Mouse (Mus musculus) yolk sac, embryonic 10.5 days (tissue): ENCODE results near the gene Rilp.

Experiments used
- DNase-seq: peaks from one replicate; pipeline ENCODE4 v3.0.0-alpha.2; 2017; ENCODE audit warnings: low spot score

The Rilp gene

DNA sequence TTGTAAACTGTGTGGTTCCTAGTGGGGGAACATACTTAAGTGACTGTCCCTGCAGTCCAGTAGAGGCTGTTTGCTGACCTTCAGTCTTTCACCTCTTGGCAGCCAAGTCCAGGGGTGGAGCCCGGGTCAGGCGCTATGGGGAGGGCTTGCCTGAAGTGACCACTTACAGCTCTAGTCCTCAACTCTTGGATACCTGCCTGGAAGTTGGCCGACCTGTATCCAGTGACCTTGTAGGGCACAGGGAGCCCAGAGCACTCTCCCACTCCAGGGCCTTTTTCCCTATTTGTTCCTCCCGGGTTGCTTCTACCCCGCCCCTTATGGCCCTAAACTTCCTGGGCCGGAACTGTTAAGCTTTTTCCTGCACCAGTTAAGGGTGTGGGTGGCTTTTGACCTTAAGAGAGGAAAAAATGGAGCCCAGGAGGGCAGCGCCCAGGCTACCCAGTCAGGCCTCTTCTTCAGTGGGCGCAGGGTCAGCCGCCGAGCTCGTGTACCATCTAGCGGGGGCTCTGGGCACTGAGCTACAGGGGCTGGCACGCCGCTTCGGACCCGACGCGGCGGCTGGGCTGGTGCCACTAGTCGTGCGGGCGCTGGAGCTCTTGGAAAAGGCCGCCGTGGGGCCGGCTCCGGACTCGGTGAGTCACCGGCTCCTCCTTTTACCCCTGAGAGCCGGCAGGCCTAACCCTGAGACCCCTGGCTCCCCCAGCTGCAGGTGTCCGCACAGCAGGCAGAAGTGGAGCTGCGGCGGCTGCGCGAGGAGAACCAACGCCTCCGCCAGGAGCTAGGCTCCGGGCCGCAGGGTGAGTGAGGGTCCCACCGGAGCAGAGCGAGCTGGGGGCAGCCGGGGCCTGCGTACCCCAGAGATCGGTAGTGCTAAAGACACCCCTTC, at the start of gene Rilp:
Rilp (plus strand) TSS at position 354 of the 886 bp plus-strand sequence.
- peak; percentile 87 for DNase-seq

DNA sequence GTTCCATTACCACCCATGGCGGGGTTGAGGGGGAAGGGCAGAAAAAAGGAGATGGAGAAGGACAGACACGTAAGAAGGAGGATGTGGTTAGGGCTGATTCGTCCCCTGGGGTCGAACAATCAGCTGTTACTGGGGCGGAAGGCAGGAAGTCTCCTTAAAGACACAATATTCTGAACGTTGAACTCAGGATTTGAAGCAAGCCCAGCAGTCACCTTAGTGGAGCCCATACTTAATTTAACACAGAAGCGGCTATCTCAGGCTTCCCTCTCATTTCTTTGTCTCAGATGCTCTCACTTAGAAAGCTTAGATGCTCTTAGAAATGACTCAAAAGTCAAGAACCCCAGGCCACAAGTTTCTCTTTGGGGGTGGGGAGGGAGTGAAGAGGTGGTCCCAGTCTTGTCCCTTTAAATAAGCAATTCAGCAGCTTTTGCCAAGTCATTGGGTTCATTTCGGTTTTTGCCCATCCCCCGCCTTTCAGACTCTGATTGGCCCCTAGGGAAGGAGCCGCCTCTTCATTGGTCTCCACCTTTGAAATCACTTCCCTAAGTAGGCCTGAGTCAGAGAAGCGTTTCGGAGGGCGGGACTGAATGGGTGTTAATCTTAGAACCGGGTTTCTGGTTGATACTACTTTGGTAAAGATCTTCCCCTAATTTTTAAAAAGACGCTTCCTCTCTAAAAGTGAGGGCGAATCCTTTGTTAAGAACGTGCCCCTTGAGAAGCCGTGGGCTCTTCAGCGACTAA, 49.6 kb upstream of the Rilp start:
- peak; percentile 97 for DNase-seq

- peak; percentile 100 for DNase-seq
These were observed 48.8 kb upstream of the Rilp start, which contains the start of gene Tlcd2 for GRCm38 (mm10) chr11:75460844-75461742. Gene Tlcd2, plus strand, starts transcription at chr11:75461715.

GRCm38 (mm10) chr11:75461743-75462252, 48.1 kb upstream of the Rilp start:
- no peak for DNase-seq

DNA sequence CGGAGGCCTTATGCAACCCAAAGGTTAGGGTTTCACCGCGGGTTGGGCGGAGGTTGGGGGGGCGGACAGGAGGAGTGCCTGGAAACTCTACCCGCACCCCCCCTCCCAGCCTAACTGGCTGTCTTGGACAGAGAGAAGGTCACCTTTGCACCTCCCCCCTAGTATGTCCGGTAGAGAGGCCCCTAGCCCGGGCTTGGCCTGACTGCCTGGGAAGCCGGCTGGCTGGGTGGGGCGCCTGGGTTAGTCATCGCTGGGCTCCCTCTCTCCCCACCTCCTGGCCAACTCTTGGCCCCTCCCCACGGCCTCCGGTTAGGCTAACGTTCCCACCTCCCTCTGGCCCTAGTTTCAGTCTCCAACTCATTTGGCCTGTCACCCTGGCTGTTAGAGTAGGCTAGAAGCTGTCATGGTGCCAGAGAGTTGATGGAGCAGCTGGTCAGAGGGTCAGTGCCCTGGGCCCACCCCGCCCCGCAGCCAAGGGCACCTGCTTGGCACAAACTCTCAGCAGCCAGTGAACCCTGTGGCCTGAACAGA, 47.6 kb upstream of the Rilp start:
- peak; percentile 87 for DNase-seq

- DNase-seq, result peak; percentile 98
These were observed 47.0 kb upstream of the Rilp start for GRCm38 (mm10) chr11:75462865-75463336.

GRCm38 (mm10) chr11:75463624-75464023, 46.3 kb upstream of the Rilp start:
- no peak for DNase-seq

DNA sequence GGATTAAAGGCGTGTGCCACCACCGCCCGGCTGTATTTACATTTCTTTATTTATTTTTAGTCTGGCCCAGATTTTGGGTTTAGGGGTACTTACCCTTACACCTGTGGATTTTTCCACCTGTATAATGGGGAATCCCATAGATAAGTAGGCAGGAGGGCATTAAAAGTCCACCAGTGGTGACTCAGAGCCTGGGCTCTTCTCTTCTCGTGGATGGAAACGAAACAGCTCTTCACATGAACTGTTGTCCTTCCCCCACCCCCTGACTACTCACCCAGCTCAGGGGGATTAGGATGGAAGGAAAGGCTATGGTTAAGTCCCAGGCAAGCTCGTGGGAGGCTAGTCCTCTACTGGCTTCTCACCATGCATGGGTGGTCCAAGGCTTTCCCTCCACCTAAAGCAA, 45.5 kb upstream of the Rilp start:
- no peak for DNase-seq

- DNase-seq, result no peak
These were observed 44.8 kb upstream of the Rilp start for GRCm38 (mm10) chr11:75465051-75465450.

DNA sequence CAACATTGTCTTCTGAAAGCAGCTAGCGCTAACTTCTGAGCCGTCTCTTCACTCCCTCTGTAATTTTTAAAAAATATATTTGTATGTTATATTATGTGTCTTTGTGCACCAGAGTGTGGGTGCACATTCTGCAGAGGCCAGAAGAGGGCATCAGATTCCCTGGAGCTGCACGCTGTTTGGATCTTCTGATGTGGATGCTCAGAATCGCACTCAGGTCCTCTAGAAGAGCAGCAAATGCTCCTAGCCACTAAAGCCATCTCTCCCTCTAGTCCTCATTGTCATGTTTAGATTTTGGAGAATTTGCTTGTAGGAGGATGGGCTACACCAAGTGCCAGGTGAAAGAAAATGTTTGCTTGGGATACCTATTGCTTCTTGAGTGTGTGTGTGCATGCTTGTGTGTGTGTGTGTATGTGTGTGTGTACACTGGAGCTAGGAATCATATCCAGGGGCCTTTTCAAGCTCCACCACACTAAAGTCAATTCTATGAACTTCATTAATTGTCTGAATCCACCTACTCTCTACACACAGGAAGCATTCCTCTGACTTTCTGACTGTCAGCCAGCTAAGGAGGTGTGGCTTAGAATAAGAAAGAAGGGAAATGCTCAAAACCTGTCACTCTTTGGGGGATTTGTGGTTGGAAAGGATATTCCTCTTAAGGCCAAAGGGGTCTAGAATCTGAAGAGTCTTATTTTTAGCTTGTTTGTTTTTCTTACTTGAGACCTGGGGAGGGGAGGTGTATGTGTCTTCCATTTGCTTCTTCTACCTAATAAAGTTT, 43.0 kb upstream of the Rilp start:
- DNase-seq, result no peak

GRCm38 (mm10) chr11:75467512-75468215, 42.2 kb upstream of the Rilp start:
- peak; percentile 66 for DNase-seq

- no peak for DNase-seq
These were observed 41.5 kb upstream of the Rilp start for GRCm38 (mm10) chr11:75468410-75468809.

- no peak for DNase-seq
These were observed 40.6 kb upstream of the Rilp start for GRCm38 (mm10) chr11:75469261-75469660.

DNA sequence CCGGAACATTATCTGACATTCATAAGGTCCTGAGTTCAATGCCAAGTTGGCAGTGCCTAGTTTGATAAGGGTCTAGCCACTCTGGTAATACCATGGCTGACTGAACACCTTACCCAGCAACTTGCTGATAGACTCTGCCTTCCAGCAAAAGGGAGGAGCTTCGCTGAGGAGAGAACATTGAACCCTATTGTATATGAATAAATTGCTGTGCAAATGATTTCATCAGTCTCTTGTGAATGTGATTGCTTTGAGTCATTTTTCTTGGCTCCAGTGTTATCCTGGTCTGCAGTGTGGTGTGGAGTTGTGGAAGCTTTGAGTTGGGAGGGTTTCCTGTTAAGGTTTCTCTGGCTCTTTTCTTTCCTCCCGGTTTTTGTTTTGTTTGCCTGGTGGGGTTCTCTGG, 39.2 kb upstream of the Rilp start:
- no peak for DNase-seq

GRCm38 (mm10) chr11:75472469-75473081, 37.3 kb upstream of the Rilp start:
- DNase-seq, result no peak

GRCm38 (mm10) chr11:75473376-75473775, 36.5 kb upstream of the Rilp start:
- DNase-seq, result no peak

- DNase-seq, result no peak
These were observed 23.7 kb upstream of the Rilp start for GRCm38 (mm10) chr11:75486192-75486591.

DNA sequence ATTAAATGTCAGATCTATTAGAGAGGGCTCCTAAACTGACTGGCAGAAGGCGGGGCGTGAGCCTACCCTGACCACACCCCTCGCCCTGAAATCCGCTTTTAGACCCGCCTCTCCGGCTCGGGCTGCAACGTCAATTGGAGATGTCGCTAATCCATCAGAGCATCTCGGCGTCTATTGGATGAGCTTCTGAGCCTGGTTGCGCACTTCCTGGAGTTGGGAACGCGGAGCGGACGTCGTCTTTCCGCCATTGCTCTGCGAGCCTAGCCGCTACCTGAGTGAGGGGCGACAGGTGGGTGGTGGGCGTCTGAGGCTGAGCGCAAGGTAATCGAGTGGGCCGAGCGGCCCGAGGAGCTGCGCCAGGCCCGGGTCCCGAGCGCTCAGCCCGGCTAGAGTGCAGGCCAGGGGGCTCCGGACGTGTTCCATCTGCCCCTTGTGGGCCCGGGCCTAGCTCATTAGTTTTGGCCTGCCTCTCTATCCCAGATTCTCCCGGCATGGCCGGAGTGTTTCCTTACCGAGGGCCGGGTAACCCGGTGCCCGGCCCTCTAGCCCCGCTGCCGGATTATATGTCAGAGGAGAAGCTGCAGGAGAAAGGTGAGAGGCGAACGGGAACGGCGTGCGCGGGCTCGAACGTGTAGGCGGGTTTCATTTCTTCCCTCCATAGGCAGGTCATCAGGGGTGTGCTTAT, 23.2 kb upstream of the Rilp start, which contains the start of gene Prpf8:
Prpf8 (plus strand) TSS at position 216 of the 685 bp plus-strand sequence.
- DNase-seq, result peak; percentile 98

DNA sequence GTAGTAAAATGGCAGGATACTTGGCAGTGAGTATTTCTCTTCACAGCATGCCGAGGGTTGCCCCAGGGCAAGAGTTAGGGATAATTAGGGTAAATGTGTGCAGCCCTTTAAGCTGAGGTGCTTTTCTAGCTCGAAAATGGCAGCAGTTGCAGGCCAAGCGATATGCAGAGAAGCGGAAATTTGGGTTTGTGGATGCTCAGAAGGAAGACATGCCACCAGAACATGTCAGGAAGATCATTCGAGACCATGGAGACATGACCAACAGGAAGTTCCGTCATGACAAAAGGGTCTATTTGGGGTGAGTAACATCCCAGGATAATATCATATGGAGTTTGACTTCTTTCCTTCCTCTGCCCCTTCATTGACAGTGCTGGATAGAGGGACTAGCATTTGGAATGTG, 22.4 kb upstream of the Rilp start:
- DNase-seq, result no peak
